Mouse (Mus musculus): ENCODE data around the gene 4930455H04Rik.

The 4930455H04Rik gene

DNA sequence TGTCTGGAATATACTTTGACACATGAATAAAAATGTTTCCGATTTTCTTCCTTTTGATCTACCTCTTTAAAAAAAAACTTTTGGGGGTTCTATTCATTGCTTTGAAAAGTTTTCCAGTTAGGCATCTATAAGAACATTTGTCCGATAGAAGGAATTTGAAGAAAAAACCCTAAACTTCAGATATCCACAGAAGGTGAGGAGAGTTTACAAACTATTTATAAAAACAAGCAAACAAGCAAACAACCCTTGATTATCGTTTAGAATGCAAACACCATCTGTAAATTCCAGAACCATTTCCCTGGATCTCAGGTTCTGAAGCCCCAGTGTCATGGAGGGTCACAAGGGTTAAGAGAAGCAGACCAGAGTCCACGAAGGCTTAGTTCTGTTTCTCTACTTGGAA, at the start of gene 4930455H04Rik:
TSS of gene 4930455H04Rik (plus strand) at position 301 of the 400 bp plus-strand sequence.
- no peak for DNase-seq

DNA sequence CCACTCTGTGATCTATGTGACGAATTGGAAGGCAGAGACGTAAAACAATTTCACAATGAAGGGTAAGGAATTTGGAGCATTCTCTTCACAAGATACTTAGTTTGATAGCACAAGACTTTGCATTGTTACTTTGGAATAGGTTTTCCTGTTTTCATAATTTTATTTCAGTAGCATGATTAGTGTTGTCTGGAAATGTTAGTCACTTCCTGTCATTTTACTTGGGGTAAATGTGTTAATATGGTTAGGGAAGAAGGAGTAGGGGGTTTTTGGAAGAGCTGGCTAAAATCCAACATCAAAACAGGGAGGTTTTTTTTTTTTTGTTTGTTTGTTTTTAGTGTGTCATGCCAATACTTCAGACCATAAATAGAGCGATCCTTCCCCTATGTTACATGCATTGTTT, 46.5 kb upstream of the 4930455H04Rik start:
- DNase-seq = no peak

DNA sequence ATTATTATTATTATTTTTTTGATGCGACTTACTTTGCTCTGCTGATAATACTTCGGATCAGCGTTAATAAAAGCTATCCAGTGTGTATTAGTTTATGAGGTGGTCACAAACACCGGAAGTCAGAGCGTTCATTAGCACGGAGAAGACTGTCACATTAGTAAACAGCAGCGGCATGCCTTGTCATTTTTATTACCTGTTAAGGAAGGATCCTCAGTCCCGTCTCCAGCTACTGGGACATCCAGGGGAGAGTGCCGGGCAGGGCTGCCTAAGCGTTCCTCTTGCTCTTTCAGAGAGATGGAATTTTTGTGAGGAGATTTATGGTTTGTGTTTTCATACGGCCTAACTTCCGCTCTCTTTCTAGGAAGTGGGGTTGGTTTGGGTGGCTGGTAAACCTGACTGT, 45.0 kb upstream of the 4930455H04Rik start:
- no peak for DNase-seq

DNA sequence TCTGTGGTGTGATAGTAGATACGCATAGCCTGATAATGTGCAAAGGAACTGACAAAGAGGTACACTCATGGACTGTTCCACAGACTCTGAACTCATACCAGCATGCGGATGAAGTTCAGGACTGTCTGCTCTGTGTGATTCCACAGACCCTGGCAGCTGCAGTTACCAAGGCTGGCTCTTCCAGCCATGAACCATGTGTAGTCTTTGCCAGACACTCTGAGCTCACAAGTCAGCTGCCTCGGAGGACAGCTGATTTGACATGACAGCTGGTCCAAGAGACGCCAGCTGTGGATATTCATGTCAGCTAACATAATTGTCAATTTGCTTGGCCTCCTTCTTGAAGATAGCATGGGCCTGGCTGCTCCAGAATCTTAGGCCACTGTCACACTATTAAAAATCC, 39.1 kb upstream of the 4930455H04Rik start:
- no peak for DNase-seq

DNA sequence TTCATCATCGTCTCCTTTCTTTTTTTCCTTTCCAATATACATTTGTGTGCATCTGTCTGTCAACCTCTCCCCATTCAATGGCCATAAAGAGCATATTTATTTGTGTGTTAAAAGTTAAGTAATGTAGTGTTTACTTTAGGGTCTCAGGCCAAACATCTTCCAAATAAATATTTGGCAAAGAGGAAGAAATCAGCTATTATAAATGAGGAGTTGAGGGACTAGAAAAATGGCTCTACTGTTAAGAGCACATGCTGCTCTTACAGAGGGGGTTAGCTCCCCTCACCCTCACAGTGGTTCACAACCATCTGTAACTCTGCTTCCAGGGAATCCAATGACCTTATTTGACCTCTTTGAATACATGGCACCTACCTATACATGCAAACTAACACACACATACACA, 34.9 kb upstream of the 4930455H04Rik start:
- no peak for DNase-seq

DNA sequence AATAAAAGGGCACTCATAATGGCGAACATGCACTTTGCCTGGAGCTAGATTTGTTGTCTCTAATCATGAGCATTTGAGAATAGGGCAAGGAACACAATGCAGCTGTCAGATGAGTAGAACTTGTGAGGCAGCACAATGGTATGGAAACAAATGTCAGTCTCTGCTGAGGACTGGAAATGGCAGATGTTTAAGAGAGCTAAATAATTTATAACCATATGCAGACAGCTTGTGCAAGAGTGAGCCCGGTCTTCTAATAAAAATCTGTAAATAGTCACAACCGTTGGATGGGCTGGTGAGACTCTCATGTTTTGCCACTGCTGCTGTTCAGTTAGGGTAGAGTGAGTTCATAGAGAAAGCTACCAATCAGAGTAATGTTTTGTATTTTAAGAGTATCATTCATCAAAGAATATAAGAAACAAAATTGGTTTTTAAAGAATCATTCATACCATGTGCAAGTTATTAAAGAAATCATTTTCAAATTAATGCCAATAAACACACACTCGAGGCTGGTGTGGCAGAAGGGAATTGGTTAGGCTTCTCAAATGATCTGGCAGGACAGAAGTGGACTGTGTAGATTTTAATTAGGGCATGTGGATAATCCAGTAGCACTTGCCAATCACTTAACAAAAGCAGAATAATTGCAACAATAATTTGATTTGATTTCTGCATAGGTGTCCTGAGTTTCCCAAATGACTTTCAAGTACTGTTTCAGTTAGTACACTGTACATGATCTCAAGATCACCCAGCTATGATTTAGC, 31.0 kb upstream of the 4930455H04Rik start:
- DNase-seq = no peak

DNA sequence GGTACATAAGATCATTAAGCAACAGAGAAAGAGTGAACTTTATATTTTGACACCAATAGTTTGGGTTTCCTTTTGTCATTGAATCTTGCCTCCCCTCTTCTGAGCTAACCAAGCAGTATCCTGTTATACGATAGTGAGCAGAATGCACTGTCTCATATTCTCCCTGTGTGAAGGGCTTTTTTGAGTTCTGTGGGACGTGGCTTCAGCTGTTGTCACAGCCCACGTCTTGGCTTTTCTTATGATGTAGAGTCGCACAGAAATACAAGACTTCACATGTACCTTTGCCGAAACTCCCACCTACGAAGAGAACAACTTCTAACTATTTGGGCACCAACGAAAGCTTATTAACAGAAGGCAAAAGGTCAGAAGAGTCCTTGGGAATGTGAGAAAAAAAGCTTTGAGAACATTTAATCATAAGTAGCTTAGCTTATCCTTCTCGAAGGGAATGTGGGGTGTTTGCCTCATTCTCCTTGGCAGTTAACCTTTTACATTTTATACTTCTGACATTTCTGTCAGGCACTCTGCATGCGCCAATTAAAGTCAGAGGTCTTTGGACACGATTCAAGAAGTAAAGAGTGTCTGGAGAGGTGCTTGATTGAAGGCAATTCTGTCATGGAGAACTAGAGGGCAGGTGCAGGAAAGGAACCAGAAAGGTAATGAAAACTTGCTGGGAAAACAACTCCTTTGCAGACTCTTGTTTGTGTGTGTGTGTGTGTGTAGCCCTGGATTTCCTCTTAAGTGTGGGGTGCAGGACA, 27.1 kb upstream of the 4930455H04Rik start:
- DNase-seq = no peak

DNA sequence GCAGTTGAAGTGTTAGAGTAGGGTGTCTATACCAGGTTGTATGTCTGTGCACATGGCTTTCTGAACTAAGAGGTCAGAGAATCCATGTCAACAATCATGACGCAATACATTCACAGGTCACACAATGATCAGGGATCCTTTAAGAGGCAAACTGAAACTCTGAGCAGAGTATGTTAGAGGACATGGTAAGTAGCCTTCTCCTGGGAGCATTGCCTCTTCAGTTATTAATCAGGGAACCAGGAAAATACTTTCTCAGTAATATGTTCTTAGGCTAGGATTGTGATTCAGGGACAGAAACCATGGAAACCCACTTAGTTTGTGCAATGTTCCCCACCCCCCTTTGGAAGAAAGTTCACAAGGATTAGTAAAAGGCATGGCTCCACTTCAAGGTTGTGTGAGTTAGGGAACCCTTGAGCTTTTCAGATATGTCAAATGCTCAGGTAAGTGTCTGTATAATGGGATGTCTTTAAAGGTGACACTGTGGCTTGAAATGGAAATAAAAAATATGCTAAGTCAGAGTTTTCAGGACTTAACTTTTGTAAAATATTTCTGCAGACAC, 26.4 kb upstream of the 4930455H04Rik start:
- DNase-seq = no peak

DNA sequence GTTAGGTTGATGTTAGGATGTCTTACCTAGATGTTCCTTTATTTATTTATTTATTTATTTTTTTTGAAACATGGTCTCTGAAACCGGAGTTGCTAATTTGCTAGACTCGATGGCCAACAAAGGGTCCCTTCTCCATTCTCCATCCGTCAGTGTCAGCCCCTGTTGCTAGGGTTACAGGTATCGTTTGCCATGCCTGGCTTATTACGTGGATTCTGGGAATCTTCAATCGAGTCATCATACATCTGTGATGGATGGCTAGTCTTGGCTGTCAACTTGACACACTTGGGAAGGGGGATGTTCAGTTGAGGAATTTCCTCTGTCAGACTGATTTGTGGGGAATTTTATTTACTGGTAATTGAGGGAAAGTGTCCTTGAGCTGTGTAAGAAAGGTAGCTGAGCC, 25.3 kb upstream of the 4930455H04Rik start:
- DNase-seq = no peak

DNA sequence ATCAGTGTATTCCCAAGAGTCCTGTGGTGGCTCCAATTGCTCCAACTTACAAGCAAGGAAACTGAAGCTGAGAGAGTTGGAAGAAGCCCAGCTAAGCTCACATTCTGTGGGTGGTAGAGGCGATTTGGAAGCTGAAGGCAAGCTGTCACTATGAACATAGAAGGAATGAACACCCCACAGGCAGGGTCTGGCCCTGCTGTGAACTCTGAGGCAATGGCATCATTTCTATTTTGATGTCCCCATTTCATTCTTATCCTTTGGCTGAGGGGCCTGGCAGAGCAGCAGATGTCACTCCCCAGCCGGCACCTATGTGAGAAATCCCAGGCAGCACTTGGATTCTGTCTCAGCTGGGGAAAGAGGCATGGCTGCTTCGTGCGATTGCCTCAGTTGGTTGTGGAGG, 24.6 kb upstream of the 4930455H04Rik start:
- no peak for DNase-seq

DNA sequence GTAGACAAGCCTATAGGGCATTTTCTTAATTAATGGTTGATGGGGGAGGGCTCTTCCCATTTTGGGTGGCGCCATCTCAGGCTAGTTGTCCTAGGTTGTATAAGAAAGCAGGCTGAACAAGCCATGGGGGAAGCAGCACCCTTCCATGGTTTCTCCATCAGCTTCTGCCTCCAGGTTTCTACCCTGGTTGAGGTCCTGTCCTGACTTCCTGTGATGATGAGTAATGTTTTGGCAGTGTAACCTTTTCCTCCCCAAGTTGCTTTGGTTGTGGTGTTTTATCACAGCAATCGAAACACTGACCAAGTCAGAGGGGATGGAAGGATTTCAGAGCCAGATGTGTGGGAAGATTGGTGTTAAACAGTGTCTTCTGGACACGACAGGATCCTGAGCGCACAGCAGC, 21.6 kb upstream of the 4930455H04Rik start:
- no peak for DNase-seq

DNA sequence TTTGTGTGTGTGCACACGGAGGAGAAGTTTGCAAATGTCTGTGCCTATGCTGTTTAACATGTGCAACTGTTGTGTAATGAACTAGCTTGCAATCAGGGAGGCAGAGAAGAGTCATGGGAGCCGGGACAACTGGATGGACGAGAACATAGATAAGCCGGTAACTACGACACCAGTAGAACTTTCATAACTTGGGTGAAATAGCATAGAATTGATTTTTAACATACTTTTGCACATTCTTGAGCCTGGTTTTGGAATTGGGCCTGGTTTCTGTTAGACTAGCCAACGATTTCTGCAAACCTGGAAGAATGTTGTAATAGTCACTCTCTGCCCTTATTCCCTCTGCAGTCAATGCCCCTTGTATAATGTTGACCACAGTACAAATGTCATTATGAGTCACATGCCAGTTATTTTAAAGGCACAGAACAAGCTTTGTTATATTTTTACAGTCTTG, 17.4 kb upstream of the 4930455H04Rik start:
- DNase-seq = no peak

DNA sequence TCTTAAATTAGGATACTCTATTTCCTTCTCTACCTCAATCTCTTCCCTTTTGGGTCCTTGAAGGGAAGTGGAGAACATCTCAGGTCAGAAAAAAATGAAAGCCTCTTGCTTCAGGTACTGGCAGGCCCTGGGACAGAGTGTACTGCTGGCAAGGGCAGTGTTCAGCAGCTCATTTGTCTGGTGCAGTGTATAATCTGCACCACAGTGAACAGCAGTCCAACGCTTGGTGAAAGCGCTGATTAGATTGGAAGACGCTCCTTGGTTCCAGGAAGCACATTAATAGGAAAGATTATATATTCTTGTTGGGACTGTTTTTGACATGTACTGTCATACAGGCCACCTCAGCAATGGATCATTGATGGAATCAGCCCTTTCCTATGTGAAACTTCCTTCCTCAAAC, 16.6 kb upstream of the 4930455H04Rik start:
- DNase-seq = no peak

DNA sequence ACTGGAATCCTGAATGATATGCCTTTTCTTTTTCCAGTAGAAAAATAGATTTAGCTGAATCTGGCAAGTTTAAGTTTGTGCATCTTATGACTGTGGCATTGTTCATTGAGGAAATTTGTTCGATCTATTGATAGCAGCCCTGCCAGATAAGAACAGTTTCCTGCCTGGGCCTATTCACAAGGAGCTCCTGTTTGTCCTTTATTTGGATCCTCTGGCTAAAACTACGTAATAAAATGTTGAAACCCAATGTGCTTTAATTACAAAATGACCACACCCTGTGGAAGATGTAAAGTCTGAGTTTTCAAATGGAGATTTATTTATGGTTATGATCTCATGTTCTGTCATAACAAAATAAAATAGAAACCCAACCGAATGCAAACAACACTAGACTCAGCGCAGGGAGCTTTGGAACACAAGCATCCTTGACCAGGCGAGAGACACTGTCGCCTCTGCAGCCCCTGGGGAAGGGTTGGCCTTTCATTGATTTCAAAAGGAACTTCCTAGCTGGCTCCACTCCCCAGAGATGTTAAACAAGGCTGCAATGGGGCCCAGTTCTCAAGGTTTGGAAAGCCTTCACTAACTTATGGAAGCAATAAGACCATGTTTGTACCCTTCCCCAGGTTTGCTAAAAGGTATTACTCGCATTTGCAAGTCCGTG, 15.7 kb upstream of the 4930455H04Rik start:
- DNase-seq = no peak

DNA sequence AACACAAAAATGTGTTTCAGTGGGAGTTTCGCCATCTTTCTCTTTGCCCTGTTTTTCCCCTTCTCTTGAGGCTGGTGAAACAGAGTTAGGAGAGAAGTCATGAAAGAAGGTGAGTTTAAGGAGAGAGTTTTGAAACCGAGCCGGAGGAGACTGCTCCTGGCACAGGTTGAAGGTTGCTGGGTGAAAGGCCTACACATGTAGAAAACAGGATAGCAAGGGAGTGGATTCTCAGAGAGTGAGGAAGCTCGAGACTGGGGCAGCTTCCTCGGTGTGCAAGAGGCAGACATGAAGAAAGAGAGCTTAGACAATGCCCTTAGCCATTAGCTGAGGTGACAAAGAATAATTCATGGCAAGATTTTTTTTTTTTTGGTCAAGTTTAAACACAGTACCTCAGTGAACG, 14.7 kb upstream of the 4930455H04Rik start:
- no peak for DNase-seq

DNA sequence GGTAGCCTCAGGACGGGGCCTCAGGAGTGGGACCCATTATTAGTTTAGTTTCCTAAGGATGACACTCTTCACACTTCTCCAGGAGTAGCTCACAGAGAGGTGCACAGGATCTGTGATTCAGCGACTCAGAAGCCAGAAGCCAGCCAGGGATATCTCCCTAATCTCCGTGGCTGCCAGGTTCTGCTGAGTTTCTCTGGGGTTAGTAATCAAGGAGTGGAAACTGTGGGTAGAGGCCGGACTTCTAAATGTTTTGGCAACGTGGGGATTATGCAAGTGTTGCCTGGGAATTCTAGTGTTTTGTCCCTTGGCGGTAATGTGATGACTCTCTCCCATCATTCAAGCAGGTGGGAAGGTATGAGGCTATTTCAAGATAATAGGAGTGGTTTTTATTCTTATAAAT, 13.0 kb upstream of the 4930455H04Rik start:
- DNase-seq = no peak

DNA sequence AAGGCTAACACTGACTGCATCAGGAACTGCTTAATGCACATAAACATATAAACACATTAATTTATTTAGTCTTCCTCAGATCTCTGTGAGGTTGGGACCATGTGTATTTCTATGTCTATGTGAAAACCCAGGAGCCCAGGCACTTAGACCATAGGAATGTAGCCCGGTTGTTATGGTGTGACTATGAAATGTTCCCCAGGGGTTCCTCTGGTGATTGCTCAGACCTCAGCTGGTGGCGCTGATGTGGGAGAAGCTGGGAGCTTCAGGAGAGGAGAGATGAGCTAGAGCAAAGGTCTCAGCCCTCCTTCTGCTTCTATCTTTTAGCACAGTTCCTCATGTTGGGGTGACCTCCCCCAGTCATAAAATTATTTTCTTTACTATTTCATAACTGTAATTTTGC, 7.7 kb upstream of the 4930455H04Rik start:
- no peak for DNase-seq

DNA sequence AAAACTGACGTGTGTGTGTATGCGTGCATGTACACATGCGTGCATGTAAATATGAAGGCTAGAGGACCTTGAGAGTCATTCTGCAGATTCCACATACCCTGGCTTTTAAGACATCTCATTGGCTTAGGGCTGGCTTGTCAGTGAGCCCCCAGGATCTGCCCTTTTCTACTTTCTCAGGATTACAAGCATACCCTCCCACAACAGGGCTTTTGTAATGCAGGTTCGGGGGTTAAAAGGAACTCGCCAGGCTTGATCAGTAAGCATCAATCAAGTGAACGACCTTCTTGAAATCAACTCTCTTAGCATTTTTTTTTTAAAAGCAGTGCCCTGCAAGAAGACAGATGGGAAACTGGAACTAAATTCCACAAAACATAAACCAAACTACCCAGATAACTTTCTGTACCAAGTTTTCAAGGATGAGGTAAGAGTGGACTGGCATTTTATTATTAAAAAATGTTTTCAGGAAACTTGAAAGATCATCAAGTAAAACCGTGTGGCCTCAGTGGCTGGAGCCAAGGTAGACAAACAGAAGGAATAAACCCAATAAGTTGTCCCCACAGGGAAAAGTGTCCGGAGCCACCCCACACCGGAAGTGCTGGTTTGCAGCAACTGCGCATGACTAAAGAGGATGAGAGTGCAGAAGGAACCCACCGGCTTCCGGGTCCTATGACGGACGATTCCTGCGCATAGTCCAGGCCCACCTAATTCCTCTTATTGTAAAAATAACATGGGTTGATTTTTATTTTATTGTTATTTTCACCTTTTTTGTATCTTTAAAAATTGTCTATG, 6.5 kb upstream of the 4930455H04Rik start:
- no peak for DNase-seq

DNA sequence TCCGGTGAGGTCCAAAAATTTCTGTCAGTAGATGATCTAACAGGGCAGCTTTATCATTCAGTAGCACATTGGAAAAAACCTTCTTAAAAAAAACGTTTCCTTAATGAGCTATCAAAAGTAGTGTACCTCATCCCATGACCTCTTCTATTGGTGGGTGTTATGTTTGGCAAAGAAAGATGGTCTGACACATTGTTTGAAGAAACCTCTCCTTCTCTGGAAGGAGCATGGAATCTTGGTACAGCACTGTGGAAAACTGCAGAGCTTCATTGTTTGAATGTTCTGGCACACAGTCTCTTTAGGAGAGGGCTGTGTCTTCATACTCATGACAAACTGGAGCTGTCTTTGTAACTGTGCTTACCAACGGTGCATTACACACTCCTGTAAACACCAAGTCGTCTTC, 4.9 kb upstream of the 4930455H04Rik start:
- no peak for DNase-seq

DNA sequence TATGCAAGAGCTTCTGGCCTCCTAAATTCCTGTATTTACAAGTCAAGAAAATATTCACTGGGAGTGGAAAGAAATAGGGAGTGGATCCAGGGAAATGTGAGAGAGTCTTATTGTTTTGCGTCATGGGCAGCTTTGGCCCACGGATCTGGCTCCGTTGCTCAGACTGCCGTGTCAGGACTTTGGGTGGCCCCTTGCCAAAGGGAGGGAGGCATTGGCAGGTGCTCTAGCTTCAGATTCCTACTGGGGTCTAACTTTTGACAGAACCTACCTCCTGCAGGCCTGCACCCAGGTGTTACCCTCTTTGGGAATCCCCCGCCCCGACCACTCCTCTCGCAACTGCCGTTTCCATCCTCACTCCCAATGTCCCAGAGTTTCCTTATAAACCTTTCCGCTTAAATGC, 3.6 kb upstream of the 4930455H04Rik start:
- peak; percentile 20 for DNase-seq

DNA sequence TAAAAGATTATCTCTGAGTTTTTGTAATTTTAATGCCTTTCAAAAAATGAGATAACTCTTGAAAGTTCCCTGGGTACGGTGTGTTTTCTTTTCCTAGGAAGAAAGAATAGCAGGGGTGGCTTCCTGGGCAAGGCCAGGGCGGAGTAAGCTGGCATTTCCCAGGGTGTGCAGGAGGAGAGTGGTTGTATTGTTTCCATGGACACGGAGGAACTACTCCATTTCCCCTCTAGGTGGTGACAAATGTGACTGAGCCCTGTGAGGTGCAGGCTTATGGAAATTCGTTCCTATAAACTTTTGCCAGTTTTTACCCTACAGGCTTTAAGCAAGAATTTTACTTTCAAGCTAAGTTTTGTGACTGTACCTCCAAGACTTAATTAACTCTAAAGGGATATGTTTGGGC, 1.8 kb upstream of the 4930455H04Rik start:
- peak; percentile 72 for DNase-seq

DNA sequence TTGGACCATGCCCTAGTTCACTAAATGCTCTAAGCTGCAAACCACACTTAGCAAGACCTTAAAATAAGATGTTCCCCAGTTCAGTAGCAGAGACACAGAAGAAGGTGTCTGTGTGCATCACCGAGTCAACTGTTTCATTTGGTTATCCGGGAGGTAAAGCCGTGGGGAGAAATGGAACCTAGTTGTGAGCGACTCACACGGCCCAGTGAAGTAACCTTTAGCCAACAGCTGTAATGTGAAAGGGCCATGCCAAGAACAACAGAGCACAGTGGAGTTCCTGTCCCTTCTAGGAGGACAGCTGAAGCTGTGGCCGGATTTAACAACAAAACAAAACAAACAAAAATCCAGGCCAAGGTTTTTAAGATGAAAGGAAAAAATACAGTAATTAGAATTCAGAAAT, 1.3 kb upstream of the 4930455H04Rik start:
- DNase-seq = peak; percentile 66

DNA sequence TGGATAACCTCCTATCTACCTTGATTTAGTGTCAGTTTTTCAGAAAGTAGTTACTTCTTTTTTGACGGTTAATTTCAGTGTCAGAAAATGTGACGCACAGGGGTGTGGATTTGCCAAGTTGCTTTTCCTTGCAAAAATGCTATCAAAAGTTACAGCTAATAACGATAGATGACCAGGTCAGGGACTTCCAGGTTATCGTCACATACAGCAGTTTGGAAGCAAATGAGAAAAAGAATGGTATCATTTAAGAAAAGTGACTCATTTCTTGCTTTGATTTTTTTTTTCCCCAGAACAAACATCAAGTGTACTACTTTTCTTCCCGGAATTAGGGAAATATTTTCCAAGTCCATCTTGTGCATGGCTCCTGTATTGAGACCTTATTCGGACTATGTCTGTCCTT, 631 bp upstream of the 4930455H04Rik start:
- DNase-seq = no peak
